Mouse (Mus musculus): Measurements from ENCODE around the gene Vwa2. TPM values are rescaled to one million over a fixed set of nuclear protein-coding genes. Genes with fewer than 3 reads are reported as not detected.

The Vwa2 gene
- total and polyA plus RNA-seq, 3 experiments: not detected

DNA sequence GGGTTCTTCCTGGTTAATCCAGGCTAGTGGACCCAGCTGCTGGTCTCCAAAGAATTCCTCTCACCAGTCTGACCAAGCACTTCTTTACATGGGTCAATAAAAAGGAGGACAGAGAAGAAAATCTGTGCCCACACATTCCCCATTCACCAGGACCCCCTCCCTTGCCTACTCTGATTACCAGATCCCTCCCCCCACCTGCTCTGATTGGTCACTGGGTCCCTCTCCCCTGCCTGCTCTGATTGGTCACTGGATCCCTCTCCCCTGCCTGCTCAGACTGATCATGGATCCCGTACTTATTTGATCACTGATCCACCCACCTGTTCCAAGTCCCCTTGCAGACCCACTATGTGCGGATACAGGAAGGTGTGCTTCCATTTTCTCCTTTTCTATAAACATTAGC, 17.4 kb downstream of the Vwa2 start:
- H3K27ac ChIP-seq (ENCODE audit: control insufficient read depth, low read depth, low read length): no peak overlapping the region
- no peak for TF ChIP-seq ZMIZ1 (IDR thresholded peaks at IDR 0.05; ENCODE audit: low read depth, low read length)
- peak; percentile 46; the same call in 1 of the 2 replicates for TF ChIP-seq ZKSCAN1 (IDR thresholded peaks at IDR 0.05; ENCODE audit: low read depth, low read length)
- DNase-seq (ENCODE audit: low read depth, low spot score): no peak
- no peaks in the 10 kb centered on the region for H3K4me1 ChIP-seq (ENCODE audit: control insufficient read depth in 1 of 2, insufficient read depth in 2 of 2, low read length in 2 of 2)
- H3K27me3 ChIP-seq (ENCODE audit: control insufficient read depth in 1 of 2, insufficient read depth in 2 of 2, low read length in 2 of 2): no peaks in the 10 kb centered on the region
- no peak overlapping the region for H3K4me3 ChIP-seq (ENCODE audit: control insufficient read depth in 1 of 2, insufficient read depth in 1 of 2, low read depth in 2 of 2, low read length in 2 of 2)
- H3K36me3 ChIP-seq (ENCODE audit: control insufficient read depth in 1 of 2, insufficient read depth in 2 of 2, low read length in 2 of 2): no peaks in the 10 kb centered on the region
- H3K9ac ChIP-seq (ENCODE audit: control insufficient read depth, low read depth, low read length, poor library complexity, severe bottlenecking): no peak overlapping the region
- no peaks in the 10 kb centered on the region for H3K9me3 ChIP-seq (replicated peaks; ENCODE audit: insufficient read depth, low read length)
- H3K79me2 ChIP-seq (ENCODE audit: control insufficient read depth, insufficient read depth, low read length, poor library complexity): no peaks in the 10 kb centered on the region

DNA sequence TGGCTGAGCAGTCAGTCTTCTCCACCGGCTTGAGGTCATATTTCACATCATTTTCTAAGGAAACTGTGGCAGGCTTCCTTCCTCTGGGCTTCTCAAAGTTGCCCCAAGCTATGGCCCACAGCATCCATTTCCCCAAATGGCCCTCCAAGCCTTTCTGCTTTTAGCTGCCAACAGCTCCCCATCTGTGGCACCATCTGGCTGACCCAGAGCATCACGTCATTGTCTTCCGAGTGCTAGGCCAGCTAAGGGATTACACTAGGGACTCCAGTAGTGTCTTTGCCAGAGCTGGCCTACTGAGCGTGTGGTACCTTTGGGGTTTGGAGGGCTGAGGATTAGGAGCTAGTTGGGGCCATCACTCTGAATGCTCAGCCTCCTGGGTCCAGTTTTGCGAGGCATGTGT, 18.5 kb downstream of the Vwa2 start:
- Histone ChIP-seq H3K79me2 (ENCODE audit: control insufficient read depth, insufficient read depth, low read length, poor library complexity) (no peaks in the 10 kb centered on the region), H3K27me3 (ENCODE audit: control insufficient read depth in 1 of 2, insufficient read depth in 2 of 2, low read length in 2 of 2) (no peaks in the 10 kb centered on the region), H3K4me1 (ENCODE audit: control insufficient read depth in 1 of 2, insufficient read depth in 2 of 2, low read length in 2 of 2) (no peaks in the 10 kb centered on the region), H3K9ac (ENCODE audit: control insufficient read depth, low read depth, low read length, poor library complexity, severe bottlenecking) (no peak overlapping the region), H3K27ac (ENCODE audit: control insufficient read depth, low read depth, low read length) (no peak overlapping the region), H3K36me3 (ENCODE audit: control insufficient read depth in 1 of 2, insufficient read depth in 2 of 2, low read length in 2 of 2) (no peaks in the 10 kb centered on the region), H3K4me3 (ENCODE audit: control insufficient read depth in 1 of 2, insufficient read depth in 1 of 2, low read depth in 2 of 2, low read length in 2 of 2) (no peak overlapping the region), H3K9me3 (replicated peaks; ENCODE audit: insufficient read depth, low read length) (no peaks in the 10 kb centered on the region)
- DNase-seq (ENCODE audit: low read depth, low spot score): no peak
- TF ChIP-seq MAFK (IDR thresholded peaks at IDR 0.05; ENCODE audit: borderline replicate concordance, low read depth, low read length) (no peak), HCFC1 (IDR thresholded peaks at IDR 0.05; ENCODE audit: low read depth, low read length) (no peak), RAD21 (IDR thresholded peaks at IDR 0.05; ENCODE audit: low read depth, low read length) (no peak), MXI1 (IDR thresholded peaks at IDR 0.05; ENCODE audit: low read depth, low read length) (no peak), JUND (IDR thresholded peaks at IDR 0.05; ENCODE audit: low read depth, low read length) (no peak), CHD1 (IDR thresholded peaks at IDR 0.05; ENCODE audit: low read depth, low read length) (no peak)

DNA sequence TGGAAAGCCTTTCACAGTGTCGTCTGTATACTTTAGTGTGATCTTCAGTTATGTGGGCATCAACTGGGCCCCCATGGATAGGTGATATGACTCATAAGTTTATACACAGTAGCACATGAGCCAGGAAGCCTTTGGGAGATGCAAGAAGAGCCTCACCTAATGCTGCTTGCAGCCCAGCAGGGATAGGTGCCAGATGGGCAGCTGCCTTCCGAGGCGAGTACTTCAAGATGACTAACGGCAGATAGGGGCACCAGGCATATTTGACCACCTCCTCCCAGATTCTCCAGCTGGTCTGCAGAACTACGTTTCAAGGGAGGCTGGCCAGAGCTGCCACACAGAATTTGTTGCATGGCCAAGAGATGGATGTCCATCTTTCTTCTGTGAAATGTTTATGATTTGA, 19.3 kb downstream of the Vwa2 start:
- Histone ChIP-seq H3K36me3 (ENCODE audit: control insufficient read depth in 1 of 2, insufficient read depth in 2 of 2, low read length in 2 of 2) (no peaks in the 10 kb centered on the region), H3K27ac (ENCODE audit: control insufficient read depth, low read depth, low read length) (no peak overlapping the region), H3K79me2 (ENCODE audit: control insufficient read depth, insufficient read depth, low read length, poor library complexity) (no peaks in the 10 kb centered on the region), H3K9me3 (replicated peaks; ENCODE audit: insufficient read depth, low read length) (no peaks in the 10 kb centered on the region), H3K27me3 (ENCODE audit: control insufficient read depth in 1 of 2, insufficient read depth in 2 of 2, low read length in 2 of 2) (no peaks in the 10 kb centered on the region), H3K9ac (ENCODE audit: control insufficient read depth, low read depth, low read length, poor library complexity, severe bottlenecking) (no peak overlapping the region), H3K4me3 (ENCODE audit: control insufficient read depth in 1 of 2, insufficient read depth in 1 of 2, low read depth in 2 of 2, low read length in 2 of 2) (no peak overlapping the region), H3K4me1 (ENCODE audit: control insufficient read depth in 1 of 2, insufficient read depth in 2 of 2, low read length in 2 of 2) (no peaks in the 10 kb centered on the region)
- no peak for TF ChIP-seq EP300 (IDR thresholded peaks at IDR 0.05; ENCODE audit: low read depth in 1 of 2, low read length in 2 of 2)
- TF ChIP-seq ZC3H11A (IDR thresholded peaks at IDR 0.05; ENCODE audit: low read depth, low read length): no peak
- no peak for TF ChIP-seq E2F4 (IDR thresholded peaks at IDR 0.05; ENCODE audit: borderline replicate concordance, low read depth, low read length)
- no peak for DNase-seq (ENCODE audit: low read depth, low spot score)

Measured in MEL (cell line).